Mouse (Mus musculus): ENCODE results near the gene Tanc2.

DNA sequence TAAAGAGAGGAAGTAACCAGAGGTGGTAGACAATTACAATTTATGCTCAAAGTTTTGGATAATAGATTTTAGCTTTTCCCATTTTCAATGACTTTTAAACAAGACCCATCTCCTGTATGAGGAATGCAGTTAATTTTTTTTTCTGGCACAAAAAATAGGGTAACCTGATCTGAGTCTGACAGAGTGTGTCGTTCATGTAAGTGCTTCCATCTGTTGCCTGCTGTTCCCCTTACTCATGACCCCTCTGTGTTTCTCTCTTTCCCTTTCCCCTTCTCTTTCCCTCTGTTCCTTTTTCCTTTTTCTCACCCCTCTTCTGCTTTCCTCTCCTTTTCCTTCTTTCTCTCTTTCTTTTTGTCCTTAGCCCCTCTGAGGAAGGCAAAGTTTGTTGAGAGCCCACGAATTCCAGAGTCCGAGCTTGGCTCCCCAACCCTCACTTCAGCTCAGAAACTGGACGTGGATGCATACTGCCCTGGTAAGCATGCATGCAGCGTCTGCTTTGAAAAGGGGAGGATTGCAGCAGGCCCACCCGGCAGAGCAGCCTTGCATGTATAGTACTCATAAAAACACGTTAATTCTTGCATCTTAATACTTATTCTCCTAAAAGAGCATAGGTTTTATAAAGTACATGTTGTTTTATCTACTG is 168.9 kb downstream of the Tanc2 start:
- no peak for TF ChIP-seq CTCF (IDR thresholded peaks at IDR 0.05; ENCODE audit: low read depth)
- no peak for TF ChIP-seq EP300 (IDR thresholded peaks at IDR 0.05; ENCODE audit: low read depth)
